Mouse (Mus musculus) hindbrain, embryonic 14.5 days (tissue): ENCODE measurements around the gene Gorasp1. TPM values are rescaled to one million over a fixed set of nuclear protein-coding genes. Genes with fewer than 3 reads are reported as not detected.

Experiments
- ATAC-seq: fragments of 200-750 bp; cut with Nextera tagmentation; 2 replicates; pipeline ENCODE4 v1.8.0; 2017; ENCODE audit warnings: moderate number of reproducible peaks, mild to moderate bottlenecking, moderate TSS enrichment, moderate library complexity; ENCODE audit not compliant: low FRiP score
- DNase-seq: peaks from one replicate; pipeline ENCODE4 v3.0.0-alpha.2; 2015; ENCODE audit warnings: low spot score
- H3K27ac ChIP-seq: fragments of 300-500 bp; sonication (generic); 2 replicates; pipeline ENCODE4 v1.5.1; 2014; ENCODE audit warnings: mild to moderate bottlenecking, moderate library complexity
- H3K27me3 ChIP-seq: fragments of 300-500 bp; sonication (generic); 2 replicates; pipeline ENCODE4 v1.6.1; 2014; ENCODE audit warnings: mild to moderate bottlenecking, low read length, mixed read lengths; ENCODE audit not compliant: control insufficient read depth, insufficient read depth
- H3K36me3 ChIP-seq: fragments of 300-500 bp; sonication (generic); replicated peaks from 2 replicates; pipeline ENCODE4 v1.6.1; 2014; ENCODE audit not compliant: control insufficient read depth, insufficient read depth
- H3K4me1 ChIP-seq: fragments of 300-500 bp; sonication (generic); replicated peaks from 2 replicates; pipeline ENCODE4 v1.6.1; 2014; ENCODE audit warnings: antibody characterized with exemption, low read length, mixed read lengths; ENCODE audit not compliant: control insufficient read depth, insufficient read depth
- H3K4me2 ChIP-seq: fragments of 300-500 bp; sonication (generic); replicated peaks from 2 replicates; pipeline ENCODE4 v1.6.1; 2014; ENCODE audit warnings: mild to moderate bottlenecking, moderate library complexity
- H3K4me3 ChIP-seq: fragments of 300-500 bp; sonication (generic); replicated peaks from 2 replicates; pipeline ENCODE4 v1.5.1; 2014; ENCODE audit warnings: mild to moderate bottlenecking, low read length
- H3K9ac ChIP-seq: fragments of 300-500 bp; sonication (generic); 2 replicates; pipeline ENCODE4 v1.6.1; 2014
- H3K9me3 ChIP-seq: fragments of 300-500 bp; sonication (generic); 2 replicates; pipeline ENCODE4 v1.6.1; 2016; ENCODE audit warnings: low read length; ENCODE audit not compliant: control insufficient read depth
- WGBS: fragments of 180-500 bp; shearing (Covaris S2); extraction: QIAGEN DNeasy Blood & Tissue Kit; methylation state at CpG from one replicate; pipeline ENCODE4 v1.1.7; 2014; 5-methylcytosine and 5-hydroxymethylcytosine counted together
- polyA plus RNA-seq: library from polyadenylated mRNA; unstranded; fragments of >200 nt; fragmentation: Nextera tagmentation; extraction: Ambion mirVana; gene quantifications from 2 replicates; pipeline ENCODE4 v1.2.1, GENCODE M21; 2014

Gorasp1 gene
- polyA plus RNA-seq, 1 experiment from 2014 or later, result 24.3 TPM

- Histone ChIP-seq H3K9ac (no peak overlapping the region), H3K4me1 (peaks cover 4% of the 10 kb centered on the region; the same call in 1 of the 2 replicates), H3K36me3 (no peaks in the 10 kb centered on the region), H3K9me3 (no peaks in the 10 kb centered on the region), H3K4me2 (no peak overlapping the region), H3K27ac (no peak overlapping the region), H3K4me3 (no peak overlapping the region), H3K27me3 (no peaks in the 10 kb centered on the region)
- 83% methylated on average over 3 of the region's 3 CpGs for WGBS
- DNase-seq (no peak), ATAC-seq (no peak)
These were observed 26.8 kb upstream of the Gorasp1 start for GRCm38 (mm10) chr9:119964206-119964605.

GRCm38 (mm10) chr9:119962987-119963667 is 25.8 kb upstream of the Gorasp1 start:
- peaks cover 4% of the 10 kb centered on the region; the same call in 1 of the 2 replicates for H3K4me1 ChIP-seq
- WGBS, result 17% methylated on average over 21 of the region's 21 CpGs
- ATAC-seq (no peak), DNase-seq (peak; percentile 53)
- H3K4me2 ChIP-seq, result no peak overlapping the region
- no peaks in the 10 kb centered on the region for H3K36me3 ChIP-seq
- H3K9me3 ChIP-seq, result no peaks in the 10 kb centered on the region
- H3K27me3 ChIP-seq, result no peaks in the 10 kb centered on the region
- no peak overlapping the region for H3K9ac ChIP-seq
- no peak overlapping the region for H3K27ac ChIP-seq
- no peak overlapping the region for H3K4me3 ChIP-seq

- no peaks in the 10 kb centered on the region for H3K9me3 ChIP-seq
- no peak overlapping the region for H3K4me2 ChIP-seq
- no peak overlapping the region for H3K27ac ChIP-seq
- WGBS, result 77% methylated on average over 4 of the region's 4 CpGs
- DNase-seq (no peak), ATAC-seq (no peak)
- H3K4me3 ChIP-seq, result no peak overlapping the region
- H3K36me3 ChIP-seq, result no peaks in the 10 kb centered on the region
- H3K9ac ChIP-seq, result no peak overlapping the region
- H3K27me3 ChIP-seq, result no peaks in the 10 kb centered on the region
- H3K4me1 ChIP-seq, result peaks cover 4% of the 10 kb centered on the region; the same call in 1 of the 2 replicates
These were observed 24.9 kb upstream of the Gorasp1 start for GRCm38 (mm10) chr9:119962216-119962615.

- no peak for ATAC-seq
- Histone ChIP-seq H3K4me2 (no peak overlapping the region), H3K9ac (no peak overlapping the region), H3K4me3 (no peak overlapping the region), H3K36me3 (no peaks in the 10 kb centered on the region), H3K27me3 (no peaks in the 10 kb centered on the region), H3K9me3 (no peaks in the 10 kb centered on the region), H3K4me1 (peaks cover 4% of the 10 kb centered on the region; the same call in 1 of the 2 replicates), H3K27ac (no peak overlapping the region)
- 89% methylated on average over 9 of the region's 9 CpGs for WGBS
- DNase-seq, result no peak
These were observed 21.5 kb upstream of the Gorasp1 start for GRCm38 (mm10) chr9:119958835-119959234.

- Histone ChIP-seq H3K4me1 (no peaks in the 10 kb centered on the region), H3K36me3 (no peaks in the 10 kb centered on the region), H3K4me3 (no peak overlapping the region), H3K27me3 (no peaks in the 10 kb centered on the region), H3K9ac (no peak overlapping the region), H3K9me3 (no peaks in the 10 kb centered on the region), H3K4me2 (no peak overlapping the region), H3K27ac (no peak overlapping the region)
- ATAC-seq, result no peak
- 87% methylated on average over 9 of the region's 9 CpGs for WGBS
- no peak for DNase-seq
These were observed 14.0 kb upstream of the Gorasp1 start for GRCm38 (mm10) chr9:119951388-119951787.

- 43% methylated on average over 6 of the region's 6 CpGs for WGBS
- no peak overlapping the region for H3K27ac ChIP-seq
- no peaks in the 10 kb centered on the region for H3K4me1 ChIP-seq
- H3K36me3 ChIP-seq, result no peaks in the 10 kb centered on the region
- ATAC-seq (no peak; the same call in 1 of the 2 replicates), DNase-seq (no peak)
- no peaks in the 10 kb centered on the region for H3K9me3 ChIP-seq
- no peak overlapping the region for H3K9ac ChIP-seq
- H3K27me3 ChIP-seq, result no peaks in the 10 kb centered on the region
- H3K4me3 ChIP-seq, result no peak overlapping the region
- no peak overlapping the region for H3K4me2 ChIP-seq
These were observed 13.1 kb upstream of the Gorasp1 start for GRCm38 (mm10) chr9:119950434-119950833.

- no peak overlapping the region for H3K4me3 ChIP-seq
- WGBS, result 54% methylated on average over 3 of the region's 3 CpGs
- no peaks in the 10 kb centered on the region for H3K36me3 ChIP-seq
- no peak for ATAC-seq
- no peak for DNase-seq
- H3K9ac ChIP-seq, result no peak overlapping the region
- no peaks in the 10 kb centered on the region for H3K9me3 ChIP-seq
- no peak overlapping the region for H3K4me2 ChIP-seq
- H3K27me3 ChIP-seq, result no peaks in the 10 kb centered on the region
- H3K27ac ChIP-seq, result no peak overlapping the region
- no peaks in the 10 kb centered on the region for H3K4me1 ChIP-seq
These were observed 11.4 kb upstream of the Gorasp1 start for GRCm38 (mm10) chr9:119948804-119949203.

- WGBS, result 74% methylated on average over 12 of the region's 12 CpGs
- no peaks in the 10 kb centered on the region for H3K9me3 ChIP-seq
- no peaks in the 10 kb centered on the region for H3K36me3 ChIP-seq
- H3K4me3 ChIP-seq, result no peak overlapping the region
- H3K27ac ChIP-seq, result no peak overlapping the region
- no peaks in the 10 kb centered on the region for H3K27me3 ChIP-seq
- no peaks in the 10 kb centered on the region for H3K4me1 ChIP-seq
- H3K9ac ChIP-seq, result no peak overlapping the region
- ATAC-seq, result no peak
- no peak overlapping the region for H3K4me2 ChIP-seq
- DNase-seq, result no peak
These were observed 8.0 kb upstream of the Gorasp1 start for GRCm38 (mm10) chr9:119945173-119945900.

- no peak overlapping the region for H3K27ac ChIP-seq
- WGBS, result 64% methylated on average over 1 of the region's 1 CpGs
- H3K4me3 ChIP-seq, result no peak overlapping the region
- no peak overlapping the region for H3K9ac ChIP-seq
- H3K9me3 ChIP-seq, result no peaks in the 10 kb centered on the region
- DNase-seq (no peak), ATAC-seq (no peak)
- H3K4me1 ChIP-seq, result no peaks in the 10 kb centered on the region
- no peak overlapping the region for H3K4me2 ChIP-seq
- H3K27me3 ChIP-seq, result no peaks in the 10 kb centered on the region
- H3K36me3 ChIP-seq, result no peaks in the 10 kb centered on the region
These were observed 6.0 kb upstream of the Gorasp1 start for GRCm38 (mm10) chr9:119943326-119943725.
